Mouse (Mus musculus) right cerebral cortex, postnatal 36 days (tissue): Measurements from ENCODE around the gene Cmpk1.
"Not testable (repeated sequence)": the region's sequence is repeated elsewhere in the genome, so short reads cannot be mapped to it uniquely, and the experiment has no call there.

Source experiments
- DNase-seq, 2 experiments: peaks; one replicate each; pipeline ENCODE4 v3.0.0; 2022; ENCODE audit warnings: low spot score in 2 of 2, mixed read lengths in 1 of 2

Gene Cmpk1

DNA sequence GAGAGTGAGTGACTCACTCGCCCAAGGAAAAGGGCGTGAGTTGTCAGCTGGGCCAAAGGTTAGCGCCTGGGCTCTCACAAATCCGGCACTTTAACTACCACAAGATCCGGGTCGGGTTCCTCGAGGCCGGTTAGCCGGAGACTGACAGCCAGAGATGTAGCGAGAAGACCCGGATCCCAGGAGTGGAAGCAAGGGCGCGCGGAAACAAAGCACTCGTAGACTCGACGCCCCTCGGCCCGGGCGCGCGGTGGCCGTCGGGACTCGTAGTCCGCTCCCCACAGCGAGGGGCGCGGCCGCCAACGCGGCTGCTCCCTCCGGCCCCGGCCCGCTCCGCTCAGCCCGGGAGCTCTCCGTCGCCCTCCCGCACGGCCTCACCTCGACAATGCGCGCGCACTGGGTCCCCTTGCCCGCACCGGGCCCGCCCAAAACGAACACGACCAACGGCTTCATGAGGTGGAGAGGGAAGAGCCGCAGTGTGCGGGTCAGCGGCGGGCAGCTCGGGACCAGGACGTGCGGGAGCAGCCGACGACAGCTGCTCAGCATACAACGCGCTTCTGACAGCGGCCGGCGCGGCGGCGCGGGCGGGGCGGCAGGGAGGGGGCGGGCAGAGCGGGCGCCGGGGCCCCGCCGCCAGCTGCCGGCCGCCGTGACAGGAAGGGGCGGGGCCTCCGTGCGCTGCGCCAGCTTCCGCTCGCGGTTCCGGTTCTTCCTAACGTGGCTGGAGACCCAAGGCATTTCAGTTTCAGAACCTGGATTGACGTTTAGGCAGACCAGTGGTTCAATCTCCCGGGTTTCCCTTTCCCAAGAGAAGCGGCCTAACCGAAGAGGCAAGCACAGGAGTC lies at the start of gene Cmpk1:
Cmpk1 (minus strand) TSS at position 651 of the 842 bp plus-strand sequence.
- DNase-seq, result peak; percentile 73 to 79

- no peak for DNase-seq
Observed at GRCm38 (mm10) chr4:115035043-115035442, 48.0 kb upstream of the Cmpk1 start.

DNA sequence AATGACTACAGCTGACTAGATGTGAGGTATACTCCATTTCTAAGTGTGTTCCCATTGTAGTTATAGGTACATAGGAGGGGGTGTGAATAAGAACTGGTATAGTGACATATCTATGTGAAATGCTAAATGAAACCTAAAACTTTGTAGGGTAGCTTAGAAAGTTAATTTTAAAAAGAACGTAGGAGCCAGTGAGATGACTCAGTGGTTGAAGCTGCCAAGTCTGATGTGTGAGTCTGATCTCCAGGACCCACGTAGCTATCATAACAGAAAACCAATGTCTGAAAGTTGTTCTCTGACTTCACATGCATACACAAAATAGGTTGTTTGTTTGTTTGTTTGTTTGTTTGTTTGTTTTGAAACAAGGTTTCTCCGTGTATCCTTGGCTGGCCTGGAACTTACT lies 33.0 kb upstream of the Cmpk1 start:
- no peak for DNase-seq

DNA sequence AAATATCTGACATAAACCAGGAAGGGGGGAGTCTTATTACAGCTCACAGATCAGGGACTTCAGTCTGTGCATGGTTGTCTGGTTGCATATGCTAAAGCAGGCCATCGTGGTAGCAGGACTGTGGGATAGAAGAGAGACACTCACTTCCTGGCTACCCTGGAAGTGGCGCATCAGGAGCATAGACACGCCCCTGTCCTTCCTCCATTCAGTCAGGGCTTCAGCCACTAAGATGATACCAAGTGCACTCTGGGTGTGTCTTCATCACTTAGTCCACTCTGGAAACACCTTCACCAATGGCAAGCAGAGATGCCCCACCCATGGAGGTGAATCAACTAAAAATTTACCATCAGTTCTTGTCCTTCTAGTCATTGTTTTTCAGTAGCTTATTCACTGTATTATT lies 27.2 kb upstream of the Cmpk1 start:
- DNase-seq, result no peak

DNA sequence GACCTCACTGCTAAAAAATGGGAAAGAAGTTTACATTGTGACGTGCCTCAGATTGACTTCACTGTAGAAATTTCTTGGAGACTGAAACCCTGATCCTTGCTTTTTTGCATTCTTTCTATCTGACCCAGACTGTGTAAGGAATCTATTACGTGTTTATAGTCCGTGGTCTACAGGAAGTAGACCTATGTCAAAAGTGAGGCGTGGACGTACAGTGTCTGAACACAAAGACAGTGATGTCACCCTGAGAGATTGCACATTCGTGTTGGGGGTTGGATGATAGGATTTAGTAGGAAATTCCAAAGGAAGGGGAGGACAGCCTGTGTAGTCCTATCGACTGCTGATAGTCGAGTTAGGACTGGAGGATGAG lies 13.4 kb upstream of the Cmpk1 start:
- DNase-seq, result no peak

DNA sequence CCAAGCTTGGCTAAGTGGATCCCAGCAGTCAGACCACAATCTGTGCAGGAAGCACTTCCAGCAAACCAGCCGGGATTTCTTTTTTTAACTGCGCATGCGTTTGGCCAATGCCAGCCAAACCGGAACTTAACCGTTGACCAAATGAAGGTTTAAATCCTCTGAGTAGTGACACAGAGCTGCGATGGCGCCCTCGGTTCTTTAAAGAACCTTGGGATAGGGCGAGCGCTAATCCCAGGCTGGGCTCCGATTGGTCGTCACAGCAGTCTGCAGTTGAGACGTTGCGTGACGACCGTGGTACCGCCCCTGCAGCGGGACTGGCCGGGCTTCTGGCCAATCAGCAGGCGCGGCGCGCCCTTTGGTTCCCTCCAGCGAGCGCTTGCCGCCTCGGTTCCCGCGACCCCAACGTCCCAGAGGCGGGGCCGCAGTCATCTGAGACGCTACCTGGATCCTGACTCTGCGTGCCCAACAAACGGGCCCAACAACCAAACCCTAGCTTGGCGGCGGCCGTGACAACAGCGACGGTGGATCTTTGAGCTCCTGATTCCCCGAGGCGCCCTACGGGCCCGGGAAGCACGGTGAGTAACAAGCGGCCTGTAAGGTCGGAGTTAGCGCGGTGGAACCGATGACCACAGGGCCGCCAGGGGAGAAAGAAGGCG lies 12.9 kb upstream of the Cmpk1 start, which contains the start of gene Stil:
Stil (plus strand) TSS at position 387 of the 656 bp plus-strand sequence.
- DNase-seq, result peak; percentile 95 to 98

- no peak for DNase-seq
Observed at GRCm38 (mm10) chr4:114999445-114999772, 12.4 kb upstream of the Cmpk1 start.

DNA sequence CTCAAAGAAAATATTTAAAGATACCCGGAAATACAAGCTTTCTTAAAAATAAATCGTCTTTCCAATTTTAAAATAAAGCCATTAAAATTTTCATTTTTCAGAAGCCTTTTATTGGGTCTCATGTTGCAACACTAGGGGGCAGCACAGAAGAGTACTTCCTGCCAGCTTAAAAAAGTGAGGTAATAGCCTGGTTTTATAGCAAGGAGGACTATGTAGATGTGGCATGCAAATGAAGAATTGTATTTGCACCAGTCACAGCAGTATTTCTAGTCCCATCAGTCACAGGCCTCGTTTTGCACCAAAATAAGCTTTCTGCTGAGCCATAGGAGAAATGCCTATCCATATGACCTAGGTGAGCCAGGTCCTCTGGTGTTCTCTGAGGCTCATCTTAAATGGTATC lies 10.0 kb upstream of the Cmpk1 start:
- DNase-seq, result no peak

GRCm38 (mm10) chr4:114994218-114994617 lies 7.2 kb upstream of the Cmpk1 start:
- no peak for DNase-seq

- DNase-seq, result no peak
Observed at GRCm38 (mm10) chr4:114986211-114986590, 840 bp downstream of the Cmpk1 start.

- no peak for DNase-seq
Observed at GRCm38 (mm10) chr4:114983020-114983419, 4.0 kb downstream of the Cmpk1 start.

GRCm38 (mm10) chr4:114982619-114983018 lies 4.4 kb downstream of the Cmpk1 start:
- no peak for DNase-seq

- no peak for DNase-seq
Observed at GRCm38 (mm10) chr4:114973229-114973740, 13.8 kb downstream of the Cmpk1 start.

GRCm38 (mm10) chr4:114970736-114971135 lies 16.3 kb downstream of the Cmpk1 start:
- DNase-seq, result no peak

- DNase-seq, result not testable (repeated sequence)
Observed at GRCm38 (mm10) chr4:114960881-114961280, 26.2 kb downstream of the Cmpk1 start.

DNA sequence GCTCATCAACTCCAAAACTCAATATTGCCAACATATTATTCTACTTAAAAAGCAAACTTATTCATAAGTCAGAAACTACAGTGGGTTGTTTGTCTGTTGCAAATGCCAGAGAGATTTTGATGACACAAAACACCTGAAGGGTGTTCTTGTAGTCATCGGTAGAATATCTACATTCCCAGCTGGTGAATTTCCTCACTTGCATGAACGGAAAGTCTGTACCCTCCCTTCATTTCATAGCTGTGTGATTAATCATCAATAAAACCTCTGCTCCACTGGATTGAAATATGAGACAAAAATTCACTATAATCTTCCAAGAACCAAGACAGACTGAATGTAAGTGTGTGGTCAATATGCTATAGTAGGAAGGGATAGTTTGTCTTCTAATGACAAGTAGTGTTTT lies 27.5 kb downstream of the Cmpk1 start:
- DNase-seq, result no peak

DNA sequence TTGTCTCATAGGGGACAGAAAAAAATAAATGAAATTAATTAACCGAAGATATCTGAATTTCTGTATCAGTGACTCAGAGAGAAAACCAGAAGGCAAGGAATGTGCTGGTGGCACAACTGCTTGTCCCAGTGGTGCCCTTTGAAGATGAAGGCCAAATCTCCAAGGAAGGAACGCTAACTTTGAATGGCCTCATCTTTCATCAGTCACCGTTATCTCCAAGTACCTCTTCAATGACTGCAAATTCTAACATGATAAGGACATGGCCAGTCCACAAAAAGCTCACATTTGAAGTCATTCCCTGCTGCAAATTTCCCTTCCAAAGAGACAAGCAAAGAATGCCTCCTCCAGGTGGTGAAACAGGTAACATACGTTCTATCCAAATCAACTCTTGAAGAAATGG lies 28.3 kb downstream of the Cmpk1 start:
- no peak for DNase-seq

- no peak for DNase-seq
Observed at GRCm38 (mm10) chr4:114958231-114958630, 28.8 kb downstream of the Cmpk1 start.

GRCm38 (mm10) chr4:114957403-114957802 lies 29.6 kb downstream of the Cmpk1 start:
- DNase-seq, result no peak

GRCm38 (mm10) chr4:114953172-114953571 lies 33.9 kb downstream of the Cmpk1 start:
- no peak for DNase-seq

GRCm38 (mm10) chr4:114947852-114948481 lies 39.1 kb downstream of the Cmpk1 start:
- no peak for DNase-seq

DNA sequence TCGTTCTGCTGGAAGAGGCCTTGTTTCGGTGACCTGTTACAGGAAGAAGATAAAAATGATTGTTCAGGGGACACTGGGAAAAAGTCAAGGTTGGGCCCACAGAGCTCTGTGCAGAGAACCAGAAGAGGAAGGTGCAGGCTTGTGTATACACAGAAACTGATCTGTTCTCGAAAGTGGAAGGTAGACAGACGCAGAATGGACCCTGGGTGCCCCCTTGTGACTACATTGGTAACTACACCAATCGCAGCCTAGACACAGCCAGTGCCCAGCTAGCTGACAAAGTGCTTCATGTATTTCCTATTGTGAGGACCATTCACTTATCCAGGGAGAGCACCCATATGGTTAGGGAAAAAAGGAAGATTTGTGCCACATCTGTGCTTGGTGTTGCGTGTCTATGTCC lies 39.6 kb downstream of the Cmpk1 start:
- peak; percentile 64 to 67 for DNase-seq

DNA sequence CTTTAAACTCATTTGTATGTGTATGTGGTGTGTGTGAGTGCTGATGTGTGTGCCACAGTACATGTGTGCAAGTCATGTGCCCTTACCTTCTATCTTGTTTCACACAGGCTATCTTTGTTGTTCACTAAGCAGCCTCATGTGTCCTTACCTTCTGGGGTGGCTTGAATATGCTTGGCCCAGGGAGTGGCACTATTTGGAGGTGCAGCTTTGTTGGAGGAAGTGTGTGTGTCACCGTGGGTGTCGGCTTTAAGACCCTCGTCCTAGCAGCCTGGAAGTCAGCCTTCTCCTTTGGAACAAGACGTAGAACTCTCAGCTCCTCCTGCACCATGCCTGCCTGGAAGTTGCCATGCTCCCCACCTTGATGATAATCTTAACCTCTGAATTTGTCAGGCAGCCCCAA lies 40.6 kb downstream of the Cmpk1 start:
- no peak for DNase-seq
